Mouse (Mus musculus): ENCODE measurements around the gene Adra1b. TPM values are rescaled to one million over a fixed set of nuclear protein-coding genes. Genes with fewer than 3 reads are reported as not detected.

Gene Adra1b
- total and polyA plus RNA-seq, 3 experiments = not detected

DNA sequence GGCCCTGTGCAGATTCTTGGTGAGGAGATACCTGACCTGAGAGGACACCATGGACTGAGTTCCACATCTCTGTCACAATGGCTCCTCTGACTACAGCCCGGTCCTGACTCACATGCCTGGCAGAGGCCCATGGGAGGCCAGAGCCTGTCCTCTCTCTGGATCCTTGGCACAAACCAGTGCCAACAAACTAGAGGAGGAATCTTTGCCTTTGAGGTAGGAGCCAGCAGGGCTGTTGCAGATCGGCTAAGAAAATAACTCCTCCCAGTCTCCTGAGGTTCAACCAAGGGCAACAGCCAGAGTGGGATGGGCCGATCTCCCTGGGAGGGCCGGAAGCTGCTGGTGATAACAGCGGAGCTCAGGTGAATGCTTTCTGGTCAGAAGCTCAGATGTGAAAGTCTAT lies 28.2 kb upstream of the Adra1b start:
- no peaks in the 10 kb centered on the region for H3K4me1 ChIP-seq (ENCODE audit: control insufficient read depth in 1 of 2, insufficient read depth in 2 of 2, low read length in 2 of 2)
- H3K27me3 ChIP-seq (ENCODE audit: control insufficient read depth in 1 of 2, insufficient read depth in 2 of 2, low read length in 2 of 2) = no peaks in the 10 kb centered on the region
- H3K9me3 ChIP-seq (replicated peaks; ENCODE audit: insufficient read depth, low read length) = no peaks in the 10 kb centered on the region
- no peak overlapping the region for H3K27ac ChIP-seq (ENCODE audit: control insufficient read depth, low read depth, low read length)
- H3K79me2 ChIP-seq (ENCODE audit: control insufficient read depth, insufficient read depth, low read length, poor library complexity) = no peaks in the 10 kb centered on the region
- H3K9ac ChIP-seq (ENCODE audit: control insufficient read depth, low read depth, low read length, poor library complexity, severe bottlenecking) = no peak overlapping the region
- H3K36me3 ChIP-seq (ENCODE audit: control insufficient read depth in 1 of 2, insufficient read depth in 2 of 2, low read length in 2 of 2) = no peaks in the 10 kb centered on the region
- no peak for DNase-seq (ENCODE audit: low read depth, low spot score)
- H3K4me3 ChIP-seq (ENCODE audit: control insufficient read depth in 1 of 2, insufficient read depth in 1 of 2, low read depth in 2 of 2, low read length in 2 of 2) = no peak overlapping the region
- TF ChIP-seq TBP (IDR thresholded peaks at IDR 0.05; ENCODE audit: low read depth, low read length) (no peak), CHD1 (IDR thresholded peaks at IDR 0.05; ENCODE audit: low read depth, low read length) (no peak), RCOR1 (IDR thresholded peaks at IDR 0.05; ENCODE audit: low read depth, low read length) (no peak), KAT2A (conservative IDR thresholded peaks at IDR 0.05; ENCODE audit: low read depth, low read length) (no peak), TAL1 (IDR thresholded peaks at IDR 0.05; ENCODE audit: low read length) (no peak), POLR2AphosphoS2 (IDR thresholded peaks at IDR 0.05; ENCODE audit: low read length) (no peak), MYB (IDR thresholded peaks at IDR 0.05; ENCODE audit: low read depth, low read length) (no peak), MAX (IDR thresholded peaks at IDR 0.05; ENCODE audit: low read length) (no peak), MEF2A (IDR thresholded peaks at IDR 0.05; ENCODE audit: extremely low read depth, insufficient replicate concordance, low read depth, low read length, poor library complexity, severe bottlenecking) (no peak), CTCF (IDR thresholded peaks at IDR 0.05 in 2 of 3, conservative IDR thresholded peaks at IDR 0.05 in 1 of 3; ENCODE audit: control insufficient read depth in 1 of 3, insufficient read depth in 1 of 3, low read depth in 2 of 3, low read length in 3 of 3, poor library complexity in 1 of 3, severe bottlenecking in 1 of 3) (no peak), POLR2A (IDR thresholded peaks at IDR 0.05; ENCODE audit: control insufficient read depth in 1 of 2, insufficient read depth in 1 of 2, low read depth in 1 of 2, low read length in 2 of 2, poor library complexity in 1 of 2) (no peak), ZMIZ1 (IDR thresholded peaks at IDR 0.05; ENCODE audit: low read depth, low read length) (no peak), GATA1 (IDR thresholded peaks at IDR 0.05; ENCODE audit: low read depth, low read length) (no peak), ZNF384 (IDR thresholded peaks at IDR 0.05; ENCODE audit: low read depth, low read length) (no peak), POLR2AphosphoS5 (IDR thresholded peaks at IDR 0.05; ENCODE audit: borderline replicate concordance, low read depth, low read length) (no peak), JUND (IDR thresholded peaks at IDR 0.05; ENCODE audit: low read depth, low read length) (no peak), ETS1 (IDR thresholded peaks at IDR 0.05; ENCODE audit: low read depth, low read length) (no peak)

- no peak for TF ChIP-seq POLR2AphosphoS5 (IDR thresholded peaks at IDR 0.05; ENCODE audit: borderline replicate concordance, low read depth, low read length)
- TF ChIP-seq MYC (IDR thresholded peaks at IDR 0.05; ENCODE audit: low read depth, low read length) = no peak
- TF ChIP-seq JUND (IDR thresholded peaks at IDR 0.05; ENCODE audit: low read depth, low read length) = no peak
- no peak for TF ChIP-seq GATA1 (IDR thresholded peaks at IDR 0.05; ENCODE audit: low read depth, low read length)
- no peak for TF ChIP-seq TBP (IDR thresholded peaks at IDR 0.05; ENCODE audit: low read depth, low read length)
- TF ChIP-seq NRF1 (IDR thresholded peaks at IDR 0.05; ENCODE audit: insufficient read depth, low read depth, low read length, poor library complexity, severe bottlenecking) = no peak
- no peak for TF ChIP-seq MAZ (IDR thresholded peaks at IDR 0.05; ENCODE audit: low read depth, low read length)
- TF ChIP-seq NELFE (IDR thresholded peaks at IDR 0.05; ENCODE audit: low read depth, low read length) = no peak
- TF ChIP-seq ETS1 (IDR thresholded peaks at IDR 0.05; ENCODE audit: low read depth, low read length) = no peak
- TF ChIP-seq ZKSCAN1 (IDR thresholded peaks at IDR 0.05; ENCODE audit: low read depth, low read length) = no peak
- TF ChIP-seq MXI1 (IDR thresholded peaks at IDR 0.05; ENCODE audit: low read depth, low read length) = no peak
- TF ChIP-seq USF2 (IDR thresholded peaks at IDR 0.05; ENCODE audit: borderline replicate concordance in 1 of 2, insufficient read depth in 1 of 2, low read depth in 1 of 2, low read length in 2 of 2) = no peak
- Histone ChIP-seq H3K4me3 (ENCODE audit: control insufficient read depth in 1 of 2, insufficient read depth in 1 of 2, low read depth in 2 of 2, low read length in 2 of 2) (no peak overlapping the region), H3K27me3 (ENCODE audit: control insufficient read depth in 1 of 2, insufficient read depth in 2 of 2, low read length in 2 of 2) (no peaks in the 10 kb centered on the region), H3K9me3 (replicated peaks; ENCODE audit: insufficient read depth, low read length) (no peaks in the 10 kb centered on the region), H3K27ac (ENCODE audit: control insufficient read depth, low read depth, low read length) (no peak overlapping the region), H3K79me2 (ENCODE audit: control insufficient read depth, insufficient read depth, low read length, poor library complexity) (no peaks in the 10 kb centered on the region), H3K4me1 (ENCODE audit: control insufficient read depth in 1 of 2, insufficient read depth in 2 of 2, low read length in 2 of 2) (no peaks in the 10 kb centered on the region), H3K9ac (ENCODE audit: control insufficient read depth, low read depth, low read length, poor library complexity, severe bottlenecking) (no peak overlapping the region), H3K36me3 (ENCODE audit: control insufficient read depth in 1 of 2, insufficient read depth in 2 of 2, low read length in 2 of 2) (no peaks in the 10 kb centered on the region)
- DNase-seq (ENCODE audit: low read depth, low spot score) = no peak
Observed at GRCm38 (mm10) chr11:43927133-43927815, 26.3 kb upstream of the Adra1b start.

Data from MEL (cell line).